Mouse (Mus musculus): ENCODE measurements at regions not wholly inside any gene's neighbourhood (a gene's known extent, or its start where the extent isn't known, plus 50 kb on each side); places are given as distances from the start of the nearest gene placed in this dataset.
"Not testable (repeated sequence)": the region's sequence is repeated elsewhere in the genome, so short reads cannot be mapped to it uniquely, and the experiment has no call there.

DNA sequence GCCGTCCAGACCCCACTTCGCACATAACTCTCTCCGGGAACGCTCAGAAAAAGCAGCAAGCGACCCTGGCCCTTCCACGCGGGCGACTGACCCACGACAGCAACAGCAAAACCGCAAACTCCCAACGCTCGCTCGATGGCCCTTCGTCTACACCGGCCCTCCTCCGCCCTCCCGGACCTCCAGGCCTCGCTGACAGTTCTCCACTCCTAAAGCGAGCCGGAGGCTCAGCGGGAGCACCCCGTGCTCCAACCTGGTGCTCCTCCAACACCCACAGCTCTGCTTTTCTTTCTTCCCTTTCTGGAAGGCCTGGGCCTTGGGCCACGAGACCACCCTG, 56.2 kb upstream of the Ezh2 start:
- TF ChIP-seq CTCF (IDR thresholded peaks at IDR 0.05; ENCODE audit: borderline replicate concordance, insufficient read depth, low read depth, low read length); POLR2A (IDR thresholded peaks at IDR 0.05; ENCODE audit: borderline replicate concordance, insufficient read depth, low read length): not testable (repeated sequence)

Data from cerebellum, adult 2 months (tissue).